Mouse (Mus musculus): ENCODE measurements at regions not wholly inside any gene's neighbourhood (a gene's known extent, or its start where the extent isn't known, plus 50 kb on each side); places are given as distances from the start of the nearest gene placed in this dataset.

DNA sequence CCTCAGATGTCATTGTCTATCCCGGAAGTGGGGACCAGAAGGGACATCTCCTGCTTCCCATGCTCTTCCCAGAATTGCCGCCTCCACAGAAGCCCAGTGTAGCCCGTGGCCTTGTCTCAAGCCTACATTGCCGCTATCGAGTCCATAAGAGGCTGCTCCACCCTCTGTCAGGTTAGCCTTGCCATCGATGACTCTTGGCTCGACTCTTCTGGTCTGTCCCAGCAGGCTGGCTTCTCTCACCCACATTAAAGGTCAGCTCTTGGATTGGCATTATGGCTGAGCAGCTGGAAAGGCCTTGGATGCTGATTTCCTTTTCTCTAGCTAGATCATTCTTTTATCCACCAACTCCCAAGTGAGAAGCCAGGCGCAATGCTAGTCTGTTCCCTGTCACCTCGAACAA is 98.5 kb upstream of the Cacna1e start:
- TF ChIP-seq CTCF (IDR thresholded peaks at IDR 0.05; ENCODE audit: low read depth, low read length) (no peak), POLR2A (IDR thresholded peaks at IDR 0.05; ENCODE audit: borderline replicate concordance, low read depth, low read length) (no peak)

Data from bone marrow macrophage, adult 2 months (primary cell).